Mouse (Mus musculus) gastrocnemius, adult 2 months (tissue): ENCODE results near the gene Lama5. TPM values are rescaled to one million over a fixed set of nuclear protein-coding genes. Genes with fewer than 3 reads are reported as not detected.

ENCODE experiments used
- DNase-seq: peaks from one replicate; pipeline ENCODE4 v3.0.0; 2022
- H3K27ac ChIP-seq: fragments of 200-600 bp; 2 replicates; pipeline ENCODE4 v1.8.1; 2022; ENCODE audit warnings: mild to moderate bottlenecking
- H3K4me3 ChIP-seq: fragments of 200-600 bp; 2 replicates; pipeline ENCODE4 v1.8.1; 2022; ENCODE audit warnings: mild to moderate bottlenecking, moderate library complexity
- CTCF ChIP-seq: fragments of 200-600 bp; IDR thresholded peaks from 2 replicates; pipeline ENCODE4 v1.8.1; 2022; ENCODE audit warnings: antibody characterized with exemption, mild to moderate bottlenecking, moderate library complexity
- intact Hi-C: fragments of 180-260 bp; cut with DNase I; formaldehyde crosslinking; loops from one replicate; pipeline ENCODE4 v1.15.1; 2025
- total RNA-seq, 2 experiments: library from RNA; stranded (reverse); gene quantifications; 2 replicates each; pipeline ENCODE4 v1.2.3; 2021

Lama5 gene
- total RNA-seq, 2 experiments from 2014 or later: 10.5 to 14.8 TPM

- intact Hi-C loops: no loop called here
- TF ChIP-seq CTCF: no peak
Observed at GRCm38 (mm10) chr2:180229129-180229528, 3.5 kb upstream of the Lama5 start.

GRCm38 (mm10) chr2:180228592-180228991, 2.9 kb upstream of the Lama5 start:
- peak; percentile 86 for DNase-seq
- intact Hi-C loops: no loop called here
- no peak for TF ChIP-seq CTCF
- Histone ChIP-seq H3K4me3 (no peak overlapping the region), H3K27ac (peak overlapping the region; percentile 88)

More at GRCm38 (mm10) chr2:180229129-180229528, 3.5 kb upstream of the Lama5 start:
- Histone ChIP-seq H3K4me3 (no peak overlapping the region), H3K27ac (peak overlapping the region; percentile 88)
- no peak for DNase-seq

DNA sequence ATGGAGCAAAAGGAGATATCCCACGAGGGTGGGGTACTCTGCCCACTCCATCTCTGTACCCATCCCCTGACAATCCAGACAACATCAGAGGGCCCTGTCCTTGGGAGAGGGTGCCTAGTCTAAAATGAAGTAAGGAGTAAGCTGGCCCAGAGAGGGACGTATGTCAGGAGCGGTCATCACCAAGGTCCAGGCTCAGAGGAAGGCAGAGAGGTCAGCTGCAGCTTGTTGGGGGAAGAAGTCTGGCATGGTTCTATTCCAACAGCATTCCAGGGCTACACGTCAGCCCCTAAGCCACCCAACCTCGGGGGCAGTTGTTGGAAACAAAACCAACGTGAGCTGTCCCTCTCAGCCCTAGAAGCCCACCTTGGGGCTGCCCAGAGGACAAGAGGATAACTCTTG, 2.4 kb upstream of the Lama5 start:
- DNase-seq: no peak
- Histone ChIP-seq H3K27ac (peak overlapping the region; percentile 88), H3K4me3 (peak overlapping the region; percentile 69)
- TF ChIP-seq CTCF: no peak
- intact Hi-C loops: no loop called here

GRCm38 (mm10) chr2:180227262-180228059, 1.8 kb upstream of the Lama5 start:
- intact Hi-C loops: no loop called here
- TF ChIP-seq CTCF: peak; percentile 81
- DNase-seq: peak; percentile 77
- H3K4me3 ChIP-seq: peak overlapping the region; percentile 69
- H3K27ac ChIP-seq: peak overlapping the region; percentile 88

DNA sequence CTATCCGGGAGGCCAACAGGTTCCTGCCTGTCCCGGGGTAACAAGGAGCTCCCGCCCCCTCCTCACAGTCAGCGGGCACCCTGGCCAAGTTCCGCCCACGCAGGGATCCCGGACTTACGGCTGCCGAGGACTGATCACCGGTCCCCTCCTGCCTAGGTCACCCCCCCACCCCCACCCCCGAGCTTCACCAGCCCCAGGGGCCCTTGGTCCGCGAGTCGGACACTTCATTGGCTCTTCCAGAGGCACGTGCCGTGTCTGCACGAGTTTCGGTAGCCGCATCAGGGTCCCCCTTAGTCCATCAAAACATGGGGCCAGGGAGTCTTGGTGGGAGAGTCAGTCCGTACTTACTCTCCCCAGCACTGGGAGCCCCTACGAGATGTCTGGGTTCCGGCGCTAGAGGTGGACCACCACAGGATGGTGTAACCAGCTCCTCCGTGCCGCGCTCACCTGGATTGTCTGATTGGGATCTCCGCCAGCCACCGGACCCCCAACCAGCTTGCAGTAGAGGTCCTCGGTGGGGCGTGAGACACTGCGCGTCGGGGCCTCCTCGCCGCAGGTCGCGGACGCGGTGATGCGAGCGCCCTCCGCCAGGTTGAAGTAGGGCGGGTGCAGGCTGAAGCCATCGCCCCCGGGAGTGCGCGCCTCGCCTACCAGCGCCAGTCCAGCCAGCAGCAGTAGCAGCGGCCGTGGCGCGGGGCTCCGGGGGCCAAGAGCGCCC, 456 bp downstream of the Lama5 start:
- Histone ChIP-seq H3K4me3 (peak overlapping the region; percentile 89), H3K27ac (peak overlapping the region; percentile 88)
- TF ChIP-seq CTCF: no peak; the same call in 1 of the 2 replicates
- intact Hi-C loops: no loop called here
- DNase-seq: peak; percentile 57

DNA sequence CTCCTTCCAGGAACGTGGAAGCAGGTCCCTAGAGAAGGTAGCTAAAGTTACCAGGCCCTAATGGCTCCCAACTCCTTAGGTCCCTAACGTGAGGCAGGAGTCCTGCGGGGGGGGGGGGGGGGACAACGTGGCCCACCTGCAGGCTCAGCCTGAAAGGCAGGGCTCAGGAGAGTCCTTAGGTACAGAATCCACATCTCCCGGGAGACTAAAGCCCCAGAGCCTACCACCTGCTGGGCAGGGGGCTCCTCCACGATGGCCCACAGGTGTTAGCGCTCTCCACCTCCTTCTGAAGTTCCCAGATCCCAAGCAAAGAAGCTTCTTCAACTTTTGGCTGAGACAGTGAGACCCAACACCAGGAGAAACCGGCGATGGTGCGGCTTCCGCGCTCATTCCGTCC, 1.0 kb downstream of the Lama5 start:
- Histone ChIP-seq H3K27ac (peak overlapping the region; percentile 88), H3K4me3 (peak overlapping the region; percentile 89)
- intact Hi-C loops: no loop called here
- DNase-seq: no peak
- TF ChIP-seq CTCF: no peak

DNA sequence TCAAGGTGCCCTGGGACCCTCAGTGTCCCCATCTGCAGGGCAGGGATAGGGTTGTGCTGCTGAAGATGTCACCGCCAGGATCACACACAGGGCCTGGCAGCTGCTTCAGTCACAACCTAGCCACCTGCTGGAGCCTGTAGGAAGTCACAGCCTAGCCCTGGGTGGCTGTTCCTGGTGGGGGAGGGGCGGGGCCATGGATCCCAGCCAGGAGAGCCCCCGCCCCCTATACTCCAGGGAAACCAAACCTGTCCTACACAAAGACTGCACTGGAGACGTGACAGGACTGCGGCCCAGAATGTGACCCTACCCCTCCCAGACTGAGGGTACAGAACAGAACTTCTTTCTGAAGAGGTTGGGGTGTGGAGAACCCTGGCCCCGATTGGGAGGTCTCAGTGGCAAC, 3.4 kb downstream of the Lama5 start:
- peak overlapping the region; percentile 89 for H3K4me3 ChIP-seq
- TF ChIP-seq CTCF: peak; percentile 36
- intact Hi-C loops: no loop called here
- peak overlapping the region; percentile 62 for H3K27ac ChIP-seq
- DNase-seq: no peak

DNA sequence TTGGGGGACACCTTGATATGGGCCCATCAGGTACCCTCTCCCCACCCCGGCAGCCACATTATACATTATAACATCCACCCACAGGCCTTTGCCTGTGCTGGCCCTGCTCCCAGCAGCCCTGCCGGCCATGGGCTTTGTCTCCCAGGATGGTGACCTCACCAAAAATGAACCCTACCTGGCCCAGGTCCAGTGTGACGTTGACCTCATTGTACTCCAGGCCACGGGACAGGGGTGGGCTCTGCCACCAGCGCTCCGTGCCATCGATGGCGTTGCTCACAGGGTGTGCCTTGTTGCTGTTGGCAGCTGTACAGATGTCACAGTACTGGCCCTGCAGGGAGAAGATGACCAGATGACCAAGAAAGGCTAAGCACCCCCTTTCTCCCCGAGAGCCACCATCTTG, 4.6 kb downstream of the Lama5 start:
- intact Hi-C loops: no loop called here
- Histone ChIP-seq H3K4me3 (no peak overlapping the region), H3K27ac (peak overlapping the region; percentile 62)
- no peak for DNase-seq
- no peak for TF ChIP-seq CTCF

GRCm38 (mm10) chr2:180220165-180220564, 5.5 kb downstream of the Lama5 start:
- TF ChIP-seq CTCF: no peak
- intact Hi-C loops: no loop called here
- peak overlapping the region; percentile 83 for H3K27ac ChIP-seq
- no peak overlapping the region for H3K4me3 ChIP-seq
- peak; percentile 12 for DNase-seq

GRCm38 (mm10) chr2:180219145-180219943, 6.3 kb downstream of the Lama5 start:
- no peak for TF ChIP-seq CTCF
- H3K4me3 ChIP-seq: no peak overlapping the region
- peak; percentile 14 for DNase-seq
- H3K27ac ChIP-seq: peak overlapping the region; percentile 83
- intact Hi-C loops: no loop called here

GRCm38 (mm10) chr2:180218677-180219076, 7.0 kb downstream of the Lama5 start:
- peak; percentile 69 for DNase-seq
- intact Hi-C loops: no loop called here
- Histone ChIP-seq H3K4me3 (peak overlapping the region; percentile 47), H3K27ac (peak overlapping the region; percentile 83)
- TF ChIP-seq CTCF: no peak

DNA sequence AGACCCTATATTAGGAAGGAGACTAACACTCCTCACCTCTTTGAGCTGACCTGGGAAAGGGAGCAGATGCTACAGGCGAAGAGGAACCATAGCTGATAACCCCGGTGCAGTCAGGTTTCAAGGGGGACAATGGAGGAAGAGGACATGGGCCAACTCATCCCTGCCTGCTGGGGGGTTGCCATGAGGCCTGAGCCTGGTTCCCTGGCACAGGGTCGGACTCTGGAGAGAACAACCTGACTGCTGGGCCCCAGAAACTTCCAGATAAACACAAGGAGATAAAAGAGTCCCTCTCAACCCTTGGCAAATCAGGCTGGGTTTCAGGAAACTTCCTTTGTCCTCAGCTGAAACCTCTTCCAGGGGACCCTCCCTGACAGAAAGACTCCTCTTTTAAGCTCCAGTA, 7.4 kb downstream of the Lama5 start:
- Histone ChIP-seq H3K27ac (peak overlapping the region; percentile 83), H3K4me3 (peak overlapping the region; percentile 47)
- DNase-seq: no peak
- intact Hi-C loops: no loop called here
- TF ChIP-seq CTCF: no peak

DNA sequence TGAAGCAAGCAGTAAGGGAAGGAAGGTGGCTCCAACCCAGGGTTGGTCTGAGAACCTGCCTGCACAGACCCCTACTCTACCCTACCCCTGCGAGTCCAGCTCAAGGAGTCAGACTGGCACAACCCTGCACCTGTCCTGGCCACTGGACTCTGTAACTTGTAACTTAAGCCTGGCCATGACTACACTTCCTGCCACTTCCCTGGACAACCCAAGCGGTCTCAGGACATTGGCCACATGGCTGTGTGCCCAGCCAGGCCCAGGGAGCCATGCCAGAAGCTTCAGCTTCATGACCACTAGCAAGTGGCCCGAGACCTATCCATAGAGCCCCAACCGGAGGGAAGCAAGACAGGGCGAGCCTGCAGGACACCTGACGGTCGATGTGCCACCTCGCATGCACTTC, 8.1 kb downstream of the Lama5 start:
- no peak for TF ChIP-seq CTCF
- DNase-seq: peak; percentile 95
- intact Hi-C loops: no loop called here
- H3K4me3 ChIP-seq: peak overlapping the region; percentile 47
- H3K27ac ChIP-seq: peak overlapping the region; percentile 83
